Mouse (Mus musculus): ENCODE measurements around the gene Zbtb49. TPM values are rescaled to one million over a fixed set of nuclear protein-coding genes. Genes with fewer than 3 reads are reported as not detected.

Zbtb49 gene
- 4.4 and 5.7 TPM in 2 replicates for polyA plus RNA-seq (2015; fragmentation: Nextera tagmentation; extraction: Ambion mirVana)

DNA sequence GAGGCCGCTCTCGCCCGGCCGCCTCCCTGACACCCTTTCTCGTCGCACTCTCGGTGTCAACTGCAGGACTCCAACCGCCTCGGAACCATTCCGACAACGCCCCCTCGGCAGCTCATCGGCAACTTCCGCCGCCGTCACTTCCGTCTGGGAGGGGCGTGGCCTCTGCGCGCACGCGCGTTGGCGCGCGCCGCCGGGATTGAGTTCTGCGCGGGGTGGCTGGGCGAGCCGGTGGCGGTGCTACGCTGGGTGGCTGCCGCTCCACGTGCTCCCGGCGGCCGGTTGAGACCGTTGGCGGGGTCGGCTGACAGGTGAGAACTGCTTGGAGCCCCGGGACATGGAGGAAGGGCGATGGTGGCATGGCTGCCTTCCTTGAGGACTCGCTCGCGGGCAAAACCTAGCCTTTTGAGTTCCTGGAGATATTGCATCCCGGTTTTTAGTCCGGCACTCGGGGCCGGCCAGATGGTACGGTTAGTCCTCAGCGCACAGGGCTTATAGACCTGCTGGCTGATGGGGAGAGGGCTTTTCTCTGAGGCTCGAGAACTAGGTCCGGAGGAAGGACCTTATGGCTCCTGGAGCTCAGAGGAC, at the start of gene Zbtb49, which contains the start of gene Lyar:
Gene Zbtb49, minus strand, starts transcription at position 130 of the 585 bp plus-strand sequence.
Gene Lyar, plus strand, starts transcription at position 143 of the 585 bp plus-strand sequence.

DNA sequence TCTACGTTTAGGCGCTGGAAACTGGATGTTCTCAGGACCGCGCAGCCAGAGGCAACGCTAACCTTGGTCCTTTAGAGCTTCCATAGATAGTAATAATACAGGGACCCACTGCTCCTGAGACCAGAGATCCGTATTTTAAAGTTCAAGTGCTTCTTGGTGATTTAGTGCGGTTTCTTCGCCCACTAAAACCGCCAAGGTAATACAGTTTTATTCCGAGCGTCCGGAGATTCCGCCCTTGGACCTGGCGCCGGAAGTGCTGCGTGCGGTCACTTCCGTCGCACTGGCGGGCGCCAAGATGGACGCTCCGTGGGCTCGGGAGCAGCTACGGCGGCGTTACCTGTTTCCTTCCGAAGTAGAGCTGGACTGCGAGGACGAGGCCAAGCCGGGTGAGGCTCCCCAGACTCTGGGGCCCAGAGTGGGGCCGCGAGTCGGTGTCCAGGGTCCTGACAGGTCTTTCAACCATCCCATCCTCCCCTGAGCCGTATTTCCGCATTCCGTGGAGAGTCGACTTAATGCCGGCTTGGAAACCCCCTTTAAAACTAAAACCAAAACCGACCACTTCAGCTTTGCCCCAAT, 39.9 kb upstream of the Zbtb49 start, which contains the start of gene Tmem128:
Gene Tmem128, plus strand, starts transcription at position 79 of the 576 bp plus-strand sequence.

DNA sequence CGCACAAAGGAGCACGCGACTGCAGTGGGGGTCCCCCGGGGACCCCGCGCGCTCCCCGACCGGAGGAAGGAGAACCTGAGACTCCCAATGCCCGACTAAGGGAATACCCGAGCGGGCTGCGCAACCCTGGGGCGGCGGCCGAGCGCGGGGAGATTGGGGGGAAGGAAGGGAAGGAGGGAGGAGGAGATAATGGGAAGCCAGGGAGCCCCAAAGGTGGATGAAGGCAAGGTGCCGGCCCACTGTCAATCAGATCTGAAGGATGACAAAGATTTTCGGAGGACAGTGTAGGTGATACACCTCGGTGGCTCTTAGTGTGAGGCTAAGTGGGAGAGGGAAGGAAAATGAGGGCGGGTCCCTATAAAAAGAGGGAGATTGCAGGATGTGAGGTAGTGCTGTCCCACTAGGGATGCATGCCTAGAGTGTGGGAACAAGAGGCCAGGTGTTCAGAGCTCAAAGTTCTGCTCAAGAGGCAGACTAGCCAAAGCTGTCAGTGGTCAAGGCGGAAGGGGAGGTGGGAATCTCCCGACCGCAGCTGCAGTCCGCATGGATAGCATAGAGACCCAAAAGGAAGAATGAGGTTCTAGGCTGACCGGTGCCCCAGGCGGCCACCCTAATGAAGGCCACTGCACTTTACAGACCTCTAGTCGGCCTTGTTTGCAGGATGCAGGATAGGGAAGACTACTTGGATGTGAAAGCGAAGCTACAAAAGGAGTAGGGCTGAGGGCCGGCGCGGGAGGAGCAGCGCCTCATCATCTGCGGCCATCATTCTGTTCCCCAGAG, 60.4 kb downstream of the Zbtb49 start, which contains the start of gene Nsg1:
Gene Nsg1, minus strand, starts transcription at position 274 of the 780 bp plus-strand sequence.

Other genes with a start within 250 kb of the Zbtb49 start
- 23.8 TPM in 2 replicates for gene Stx18, start 181.7 kb downstream of the Zbtb49 start, polyA plus RNA-seq (2015; fragmentation: Nextera tagmentation; extraction: Ambion mirVana)
- gene Nsg1, start 60.5 kb downstream of the Zbtb49 start, polyA plus RNA-seq (2015; fragmentation: Nextera tagmentation; extraction: Ambion mirVana), result 13.7 and 20.2 TPM in 2 replicates
- gene Lyar, start within 50 bp of the Zbtb49 start, polyA plus RNA-seq (2015; fragmentation: Nextera tagmentation; extraction: Ambion mirVana), result 48.9 and 55.9 TPM in 2 replicates
- gene Tmem128, start 39.7 kb upstream of the Zbtb49 start, polyA plus RNA-seq (2015; fragmentation: Nextera tagmentation; extraction: Ambion mirVana), result 74.2 and 75.2 TPM in 2 replicates
- not detected in 2 replicates for gene Otop1, start 55.5 kb upstream of the Zbtb49 start, polyA plus RNA-seq (2015; fragmentation: Nextera tagmentation; extraction: Ambion mirVana)
- gene Drd5, start 98.9 kb upstream of the Zbtb49 start, polyA plus RNA-seq (2015; fragmentation: Nextera tagmentation; extraction: Ambion mirVana), result not detected in 2 replicates

Data from urinary bladder, postnatal 0 days (tissue).